Mouse (Mus musculus) monocyte, adult 5-6 weeks (primary cell): ENCODE results near the gene Grik2. TPM values are rescaled to one million over a fixed set of nuclear protein-coding genes. Genes with fewer than 3 reads are reported as not detected.
"Not testable (repeated sequence)": the region's sequence is repeated elsewhere in the genome, so short reads cannot be mapped to it uniquely, and the experiment has no call there.

Experiments used
- ATAC-seq: fragments of 153-309, 156-312 bp; replicated peaks from 2 replicates; pipeline ENCODE4 v1.8.0; 2017; ENCODE audit warnings: mild to moderate bottlenecking; ENCODE audit not compliant: low TSS enrichment, insufficient number of reproducible peaks, severe bottlenecking, poor library complexity, low FRiP score
- total RNA-seq: library from RNA; stranded (forward); fragments of 200-1000, 200-491, 200-594 nt; gene quantifications from 3 replicates; pipeline ENCODE4 v1.2.3, GENCODE M21; 2017

Gene Grik2
- total RNA-seq, 1 experiment from 2014 or later: not detected

GRCm38 (mm10) chr10:49436301-49436700, 352.3 kb downstream of the Grik2 start:
- ATAC-seq: no peak

GRCm38 (mm10) chr10:49432825-49433224, 355.7 kb downstream of the Grik2 start:
- no peak for ATAC-seq

- ATAC-seq: not testable (repeated sequence)
Measured at GRCm38 (mm10) chr10:49417206-49417605, 371.4 kb downstream of the Grik2 start.

GRCm38 (mm10) chr10:49382996-49383395, 405.6 kb downstream of the Grik2 start:
- ATAC-seq: no peak

GRCm38 (mm10) chr10:49381852-49382251, 406.7 kb downstream of the Grik2 start:
- no peak for ATAC-seq

GRCm38 (mm10) chr10:49368601-49369000, 420.0 kb downstream of the Grik2 start:
- no peak for ATAC-seq

GRCm38 (mm10) chr10:49365262-49365661, 423.3 kb downstream of the Grik2 start:
- ATAC-seq: no peak

GRCm38 (mm10) chr10:49322413-49322812, 466.2 kb downstream of the Grik2 start:
- no peak for ATAC-seq

- no peak for ATAC-seq
Measured at GRCm38 (mm10) chr10:49319880-49320279, 468.7 kb downstream of the Grik2 start.

- ATAC-seq: no peak
Measured at GRCm38 (mm10) chr10:49256247-49256939, 532.2 kb downstream of the Grik2 start.

GRCm38 (mm10) chr10:49237356-49237755, 551.2 kb downstream of the Grik2 start:
- not testable (repeated sequence) for ATAC-seq

- not testable (repeated sequence) for ATAC-seq
Measured at GRCm38 (mm10) chr10:49236844-49237243, 551.7 kb downstream of the Grik2 start.

- ATAC-seq: no peak
Measured at GRCm38 (mm10) chr10:49220096-49220495, 568.5 kb downstream of the Grik2 start.

- no peak for ATAC-seq
Measured at GRCm38 (mm10) chr10:49219631-49220030, 568.9 kb downstream of the Grik2 start.

GRCm38 (mm10) chr10:49191773-49192371, 596.7 kb downstream of the Grik2 start:
- no peak for ATAC-seq

GRCm38 (mm10) chr10:49191291-49191690, 597.3 kb downstream of the Grik2 start:
- no peak for ATAC-seq

GRCm38 (mm10) chr10:49154134-49154533, 634.4 kb downstream of the Grik2 start:
- ATAC-seq: no peak

GRCm38 (mm10) chr10:49151496-49151895, 637.1 kb downstream of the Grik2 start:
- not testable (repeated sequence) for ATAC-seq

GRCm38 (mm10) chr10:49149714-49150113, 638.9 kb downstream of the Grik2 start:
- ATAC-seq: no peak

GRCm38 (mm10) chr10:49142658-49143057, 645.9 kb downstream of the Grik2 start:
- ATAC-seq: no peak
